Mouse (Mus musculus) gastrocnemius, postnatal 14 days (tissue): ENCODE data around the gene Olfr1360. TPM values are rescaled to one million over a fixed set of nuclear protein-coding genes. Genes with fewer than 3 reads are reported as not detected.

Experiments
- DNase-seq: peaks from one replicate; pipeline ENCODE4 v3.0.0; 2021; ENCODE audit warnings: mixed read lengths
- intact Hi-C: fragments of 180-260 bp; cut with DNase I; formaldehyde crosslinking; loops from one replicate; pipeline ENCODE4 v1.15.1; 2025; ENCODE audit warnings: low total_unique reads
- microRNA-seq, 2 experiments: library from miRNA; unstranded; fragments of <30 nt; microRNA quantifications; one replicate each; pipeline ENCODE4 v1.2.0; 2021
- total RNA-seq, 2 experiments: library from RNA; stranded (reverse); gene quantifications; 2 replicates each; pipeline ENCODE4 v1.2.3; 2021

Gene Olfr1360
- total RNA-seq, 2 experiments from 2014 or later, result not detected

GRCm38 (mm10) chr13:21697811-21698210, 20.6 kb upstream of the Olfr1360 start, which contains the start of gene Olfr1359:
Gene Olfr1359 (plus strand): TSS chr13:21698111.
- no peak for DNase-seq
- intact Hi-C loops, result no loop called here

- intact Hi-C loops, result no loop called here
- no peak for DNase-seq
Measured at GRCm38 (mm10) chr13:21663286-21663685, 13.9 kb downstream of the Olfr1360 start, which contains the start of gene Olfr1361. Gene Olfr1361 (minus strand): TSS chr13:21663386.

GRCm38 (mm10) chr13:21642418-21642817, 34.8 kb downstream of the Olfr1360 start, which contains the start of gene Olfr11:
Gene Olfr11 (minus strand): TSS chr13:21642518.
- intact Hi-C loops, result no loop called here
- no peak for DNase-seq

Small RNA genes lying within 50 kb of the gene (microRNA-seq; reads per million reads assigned to microRNA genes)
- gene Gm44357 (0 reads per million in 2 experiments), gene Gm44367 (0 reads per million in 2 experiments)

Other genes starting within 250 kb of the Olfr1360 start
- gene Pgbd1, start 236.3 kb downstream of the Olfr1360 start, total RNA-seq, result under 1 TPM; 0.20 to 0.27 TPM
- 10 to 100 TPM in 1 of 2 experiments, 1 to 10 TPM in 1; 8.9 to 10.8 TPM for gene Zscan26, start 223.7 kb downstream of the Olfr1360 start, total RNA-seq
- under 1 TPM in 1 of 2 experiments, not detected in 1; 0.23 TPM for gene Nkapl, start 208.9 kb downstream of the Olfr1360 start, total RNA-seq
- gene Zkscan4, start 198.5 kb downstream of the Olfr1360 start, total RNA-seq, result under 1 TPM; 0.76 to 0.86 TPM
- gene Gm10065, start 198.0 kb downstream of the Olfr1360 start, total RNA-seq, result not detected
- gene AK157302, start 182.2 kb downstream of the Olfr1360 start, total RNA-seq, result 10 to 100 TPM; 12.8 to 13.8 TPM
- gene Gm11273, start 176.0 kb downstream of the Olfr1360 start, total RNA-seq, result 100 to 1,000 TPM; 119 to 152 TPM
- gene Zkscan8, start 146.3 kb downstream of the Olfr1360 start, total RNA-seq, result 1 to 10 TPM; 6.1 to 7.4 TPM
- gene Olfr1366, start 134.6 kb downstream of the Olfr1360 start, total RNA-seq, result not detected
- not detected for gene Olfr1535, start 117.5 kb downstream of the Olfr1360 start, total RNA-seq
- not detected for gene Olfr1364, start 95.6 kb downstream of the Olfr1360 start, total RNA-seq
- gene Olfr1362, start 63.4 kb downstream of the Olfr1360 start, total RNA-seq, result not detected
- not detected for gene Olfr11, start 34.9 kb downstream of the Olfr1360 start, total RNA-seq
- gene Olfr1361, start 14.0 kb downstream of the Olfr1360 start, total RNA-seq, result not detected
- gene Olfr1359, start 20.7 kb upstream of the Olfr1360 start, total RNA-seq, result not detected
- gene Hist1h2bl, start 38.7 kb upstream of the Olfr1360 start, total RNA-seq, result 10 to 100 TPM; 79.9 to 84.7 TPM
- gene Hist1h2ai, start 39.0 kb upstream of the Olfr1360 start, total RNA-seq, result 10 to 100 TPM; 70.5 to 87.6 TPM
- gene Hist1h3h, start 40.3 kb upstream of the Olfr1360 start, total RNA-seq, result 100 to 1,000 TPM; 108 to 117 TPM
- 10 to 100 TPM; 20.2 to 23.0 TPM for gene Hist1h2bm, start 44.6 kb upstream of the Olfr1360 start, total RNA-seq
- 10 to 100 TPM; 15.5 to 16.2 TPM for gene Hist1h4j, start 57.7 kb upstream of the Olfr1360 start, total RNA-seq
- 100 to 1,000 TPM; 174 TPM for gene Hist1h4k, start 73.1 kb upstream of the Olfr1360 start, total RNA-seq
- gene Hist1h2ak, start 76.4 kb upstream of the Olfr1360 start, total RNA-seq, result 10 to 100 TPM; 29.4 to 33.4 TPM
- 10 to 100 TPM; 39.6 to 49.3 TPM for gene Hist1h2bn, start 76.7 kb upstream of the Olfr1360 start, total RNA-seq
- 10 to 100 TPM; 49.0 to 49.9 TPM for gene Hist1h1b, start 103.2 kb upstream of the Olfr1360 start, total RNA-seq
- gene Hist1h3i, start 106.0 kb upstream of the Olfr1360 start, total RNA-seq, result 10 to 100 TPM; 87.1 to 98.9 TPM
- 10 to 100 TPM in 1 of 2 experiments, 1 to 10 TPM in 1; 7.8 to 10.7 TPM for gene Hist1h2an, start 109.8 kb upstream of the Olfr1360 start, total RNA-seq
- 10 to 100 TPM; 32.1 to 32.8 TPM for gene Hist1h2bp, start 110.1 kb upstream of the Olfr1360 start, total RNA-seq
- gene Hist1h2bq, start 132.8 kb upstream of the Olfr1360 start, total RNA-seq, result 10 to 100 TPM; 58.2 to 75.5 TPM
- 10 to 100 TPM; 67.5 to 87.1 TPM for gene Hist1h2ao, start 133.1 kb upstream of the Olfr1360 start, total RNA-seq
- 100 to 1,000 TPM; 150 to 154 TPM for gene Hist1h4m, start 134.3 kb upstream of the Olfr1360 start, total RNA-seq
- 10 to 100 TPM; 26.8 to 27.2 TPM for gene Hist1h4n, start 154.8 kb upstream of the Olfr1360 start, total RNA-seq
- gene Hist1h2ap, start 156.1 kb upstream of the Olfr1360 start, total RNA-seq, result 10 to 100 TPM; 29.4 to 69.3 TPM
- 10 to 100 TPM; 57.8 to 74.3 TPM for gene Hist1h2br, start 156.3 kb upstream of the Olfr1360 start, total RNA-seq